Mouse (Mus musculus): ENCODE results near the gene Tecrl. TPM values are rescaled to one million over a fixed set of nuclear protein-coding genes. Genes with fewer than 3 reads are reported as not detected.
A peak's percentile ranks its signal among the peaks of the same experiment; 100 is the strongest.

Tecrl gene
- polyA plus RNA-seq (2014; fragmentation: Nextera tagmentation; extraction: Ambion mirVana), result 0.29 and 0.52 TPM in 2 replicates

DNA sequence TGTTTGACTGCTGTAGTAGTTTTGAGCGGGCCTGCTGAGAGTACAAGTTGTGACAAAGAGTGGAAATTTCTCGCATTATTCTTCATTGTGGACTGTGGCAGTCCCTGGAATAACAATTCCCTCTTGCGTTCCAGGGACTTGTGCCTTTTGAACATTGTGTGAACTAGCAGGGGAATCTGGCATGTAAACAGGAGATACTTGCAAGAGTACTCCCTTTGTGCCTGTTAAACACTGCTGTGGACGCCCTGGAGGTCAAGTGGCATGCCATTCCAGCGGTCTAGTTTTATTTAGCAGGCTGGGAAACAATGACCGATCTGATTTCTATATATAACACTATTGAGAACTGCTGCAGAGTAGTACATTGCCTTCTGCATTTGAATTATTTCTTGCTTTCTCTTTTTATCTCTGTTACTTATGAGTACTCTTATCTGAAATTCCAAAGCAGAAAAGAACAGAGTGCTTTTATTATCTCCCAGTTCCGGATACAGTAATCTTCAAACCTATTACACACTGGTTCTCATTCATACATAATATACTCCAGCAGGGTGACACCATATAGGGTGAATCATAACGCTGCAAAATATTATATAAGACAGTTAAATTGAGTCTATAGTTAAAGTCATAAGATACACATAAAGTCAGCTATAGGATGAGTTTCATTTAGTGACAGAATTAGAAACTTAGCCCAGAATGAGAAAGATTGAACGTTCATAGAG, at the start of gene Tecrl:
TSS of gene Tecrl (minus strand) at position 350 of the 716 bp plus-strand sequence.
- Histone ChIP-seq H3K9ac (ENCODE audit: low read length) (no peak within 1 kb of the TSS), H3K4me3 (ENCODE audit: low read depth, low read length) (no peak within 1 kb of the TSS), H3K9me3 (ENCODE audit: control insufficient read depth, low read length) (no peaks in the 10 kb centered on the region), H3K27ac (ENCODE audit: low read depth, low read length) (no peak within 1 kb of the TSS), H3K27me3 (ENCODE audit: control insufficient read depth, insufficient read depth, low read length) (no peaks in the 10 kb centered on the region), H3K4me2 (ENCODE audit: low read depth, low read length, severe bottlenecking) (no peak within 1 kb of the TSS), H3K4me1 (replicated peaks; ENCODE audit: control insufficient read depth, insufficient read depth, low read length) (no peaks in the 10 kb centered on the region), H3K36me3 (ENCODE audit: control insufficient read depth, insufficient read depth, low read length) (no peaks in the 10 kb centered on the region)
- no peak for DNase-seq (ENCODE audit: low spot score)
- 50% methylated on average over 9 of the region's 9 CpGs for WGBS
- ATAC-seq (replicated peaks; ENCODE audit: low FRiP score), result no peak

GRCm38 (mm10) chr5:83385021-83385420, 30.0 kb upstream of the Tecrl start:
- Histone ChIP-seq H3K4me2 (ENCODE audit: low read depth, low read length, severe bottlenecking) (no peak overlapping the region), H3K36me3 (ENCODE audit: control insufficient read depth, insufficient read depth, low read length) (no peaks in the 10 kb centered on the region), H3K4me1 (replicated peaks; ENCODE audit: control insufficient read depth, insufficient read depth, low read length) (no peaks in the 10 kb centered on the region), H3K9ac (ENCODE audit: low read length) (no peak overlapping the region), H3K27ac (ENCODE audit: low read depth, low read length) (no peak overlapping the region), H3K9me3 (ENCODE audit: control insufficient read depth, low read length) (no peaks in the 10 kb centered on the region), H3K27me3 (ENCODE audit: control insufficient read depth, insufficient read depth, low read length) (no peaks in the 10 kb centered on the region), H3K4me3 (ENCODE audit: low read depth, low read length) (no peak overlapping the region)
- WGBS, result 90% methylated on average over 2 of the region's 2 CpGs
- ATAC-seq (replicated peaks; ENCODE audit: low FRiP score) (no peak), DNase-seq (ENCODE audit: low spot score) (no peak)

DNA sequence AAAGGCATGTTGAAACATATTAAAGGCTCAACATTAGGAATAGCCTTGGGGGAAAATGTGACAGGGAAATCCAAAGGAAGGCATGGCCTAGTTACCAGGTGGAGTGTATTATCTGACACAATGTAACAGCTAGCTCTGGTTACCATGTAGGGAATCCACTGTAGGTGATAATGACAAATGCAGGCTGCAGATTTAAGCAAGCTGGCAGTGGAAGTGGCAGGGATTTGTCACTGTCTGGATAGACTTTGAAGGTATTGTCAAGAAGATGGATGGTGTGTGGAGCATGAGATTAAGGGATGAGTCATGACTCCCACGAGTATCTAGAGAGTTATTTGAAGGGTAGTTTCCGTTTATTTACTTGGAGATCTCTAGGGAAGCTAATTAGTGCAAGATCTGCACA, 3.4 kb downstream of the Tecrl start:
- Histone ChIP-seq H3K4me1 (replicated peaks; ENCODE audit: control insufficient read depth, insufficient read depth, low read length) (no peaks in the 10 kb centered on the region), H3K9ac (ENCODE audit: low read length) (no peak overlapping the region), H3K4me3 (ENCODE audit: low read depth, low read length) (no peak overlapping the region), H3K4me2 (ENCODE audit: low read depth, low read length, severe bottlenecking) (no peak overlapping the region), H3K27me3 (ENCODE audit: control insufficient read depth, insufficient read depth, low read length) (no peaks in the 10 kb centered on the region), H3K36me3 (ENCODE audit: control insufficient read depth, insufficient read depth, low read length) (no peaks in the 10 kb centered on the region), H3K27ac (ENCODE audit: low read depth, low read length) (no peak overlapping the region), H3K9me3 (ENCODE audit: control insufficient read depth, low read length) (no peaks in the 10 kb centered on the region)
- DNase-seq (ENCODE audit: low spot score) (no peak), ATAC-seq (replicated peaks; ENCODE audit: low FRiP score) (no peak)
- WGBS, result 71% methylated on average over 2 of the region's 2 CpGs

- Histone ChIP-seq H3K9ac (ENCODE audit: low read length) (no peak overlapping the region), H3K27me3 (ENCODE audit: control insufficient read depth, insufficient read depth, low read length) (no peaks in the 10 kb centered on the region), H3K4me2 (ENCODE audit: low read depth, low read length, severe bottlenecking) (no peak overlapping the region), H3K36me3 (ENCODE audit: control insufficient read depth, insufficient read depth, low read length) (no peaks in the 10 kb centered on the region), H3K27ac (ENCODE audit: low read depth, low read length) (no peak overlapping the region), H3K9me3 (ENCODE audit: control insufficient read depth, low read length) (no peaks in the 10 kb centered on the region), H3K4me1 (replicated peaks; ENCODE audit: control insufficient read depth, insufficient read depth, low read length) (no peaks in the 10 kb centered on the region), H3K4me3 (ENCODE audit: low read depth, low read length) (no peak overlapping the region)
- DNase-seq (ENCODE audit: low spot score) (no peak), ATAC-seq (replicated peaks; ENCODE audit: low FRiP score) (no peak)
- WGBS, result 81% methylated on average over 4 of the region's 4 CpGs
These were observed 15.9 kb downstream of the Tecrl start for GRCm38 (mm10) chr5:83339144-83339543.

- Histone ChIP-seq H3K9ac (ENCODE audit: low read length) (no peak overlapping the region), H3K4me3 (ENCODE audit: low read depth, low read length) (no peak overlapping the region), H3K9me3 (ENCODE audit: control insufficient read depth, low read length) (no peaks in the 10 kb centered on the region), H3K36me3 (ENCODE audit: control insufficient read depth, insufficient read depth, low read length) (no peaks in the 10 kb centered on the region), H3K27me3 (ENCODE audit: control insufficient read depth, insufficient read depth, low read length) (no peaks in the 10 kb centered on the region), H3K27ac (ENCODE audit: low read depth, low read length) (no peak overlapping the region), H3K4me2 (ENCODE audit: low read depth, low read length, severe bottlenecking) (no peak overlapping the region), H3K4me1 (replicated peaks; ENCODE audit: control insufficient read depth, insufficient read depth, low read length) (no peaks in the 10 kb centered on the region)
- DNase-seq (ENCODE audit: low spot score) (no peak), ATAC-seq (replicated peaks; ENCODE audit: low FRiP score) (no peak)
- 71% methylated on average over 2 of the region's 2 CpGs for WGBS
These were observed 87.7 kb downstream of the Tecrl start for GRCm38 (mm10) chr5:83267148-83267776.

DNA sequence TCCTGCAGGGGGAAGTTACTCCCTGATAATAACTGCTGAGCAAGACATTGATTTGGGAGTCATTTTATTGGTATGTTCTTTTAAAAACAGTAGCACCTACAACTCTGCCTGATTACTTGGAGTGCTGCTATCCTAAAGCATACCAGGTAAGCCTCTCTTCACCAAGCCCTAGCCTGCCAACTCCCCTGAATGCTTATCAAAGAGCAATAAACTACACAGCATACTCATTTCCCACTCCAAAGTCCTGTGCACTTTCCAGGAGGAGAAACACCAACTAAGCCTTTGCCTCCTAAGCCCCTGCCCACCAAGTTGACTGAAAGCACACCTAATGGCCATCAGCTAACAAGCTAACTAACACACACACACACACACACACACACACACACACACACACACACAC, 94.9 kb downstream of the Tecrl start:
- Histone ChIP-seq H3K4me1 (replicated peaks; ENCODE audit: control insufficient read depth, insufficient read depth, low read length) (no peaks in the 10 kb centered on the region), H3K36me3 (ENCODE audit: control insufficient read depth, insufficient read depth, low read length) (no peaks in the 10 kb centered on the region), H3K27me3 (ENCODE audit: control insufficient read depth, insufficient read depth, low read length) (no peaks in the 10 kb centered on the region), H3K9me3 (ENCODE audit: control insufficient read depth, low read length) (no peaks in the 10 kb centered on the region), H3K27ac (ENCODE audit: low read depth, low read length) (no peak overlapping the region), H3K9ac (ENCODE audit: low read length) (no peak overlapping the region), H3K4me3 (ENCODE audit: low read depth, low read length) (no peak overlapping the region), H3K4me2 (ENCODE audit: low read depth, low read length, severe bottlenecking) (no peak overlapping the region)
- ATAC-seq (replicated peaks; ENCODE audit: low FRiP score) (no peak), DNase-seq (ENCODE audit: low spot score) (no peak)

GRCm38 (mm10) chr5:83254141-83254540, 100.9 kb downstream of the Tecrl start:
- no peak overlapping the region for H3K9ac ChIP-seq (ENCODE audit: low read length)
- no peaks in the 10 kb centered on the region for H3K36me3 ChIP-seq (ENCODE audit: control insufficient read depth, insufficient read depth, low read length)
- no peaks in the 10 kb centered on the region for H3K9me3 ChIP-seq (ENCODE audit: control insufficient read depth, low read length)
- no peaks in the 10 kb centered on the region for H3K27me3 ChIP-seq (ENCODE audit: control insufficient read depth, insufficient read depth, low read length)
- WGBS, result 87% methylated on average over 2 of the region's 2 CpGs
- H3K4me3 ChIP-seq (ENCODE audit: low read depth, low read length), result no peak overlapping the region
- ATAC-seq (replicated peaks; ENCODE audit: low FRiP score) (no peak), DNase-seq (ENCODE audit: low spot score) (no peak)
- H3K4me2 ChIP-seq (ENCODE audit: low read depth, low read length, severe bottlenecking), result no peak overlapping the region
- no peak overlapping the region for H3K27ac ChIP-seq (ENCODE audit: low read depth, low read length)
- no peaks in the 10 kb centered on the region for H3K4me1 ChIP-seq (replicated peaks; ENCODE audit: control insufficient read depth, insufficient read depth, low read length)

DNA sequence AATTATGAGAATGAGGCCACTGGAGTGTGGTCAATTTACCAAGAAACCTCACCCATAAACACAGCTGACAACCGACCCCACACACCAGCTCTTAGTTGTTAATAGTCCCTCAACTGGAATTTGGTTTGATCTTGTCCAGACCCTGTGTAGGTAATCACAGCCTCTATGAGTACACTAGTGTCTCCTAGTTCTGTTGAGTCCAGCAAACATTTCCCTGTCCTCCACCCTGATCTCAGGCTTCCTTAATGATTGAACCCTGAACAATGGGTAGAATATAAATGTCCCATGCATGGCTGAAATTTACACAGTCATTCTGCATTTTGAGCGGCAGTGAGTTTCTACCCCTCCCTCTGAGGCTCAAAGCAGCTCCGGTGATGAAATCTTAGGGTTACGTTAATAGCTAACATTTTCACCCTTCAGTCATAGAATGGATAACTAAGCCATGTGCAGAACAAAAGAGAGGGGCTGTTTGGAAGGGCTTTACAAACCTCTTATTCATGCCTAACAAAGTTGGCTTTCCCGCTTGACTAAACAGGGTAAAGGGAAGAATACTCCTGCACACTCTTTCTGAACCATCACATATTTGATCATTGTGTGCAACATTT, 116.0 kb downstream of the Tecrl start:
- WGBS, result 18% methylated on average over 5 of the region's 5 CpGs
- Histone ChIP-seq H3K4me1 (replicated peaks; ENCODE audit: control insufficient read depth, insufficient read depth, low read length) (no peaks in the 10 kb centered on the region), H3K27me3 (ENCODE audit: control insufficient read depth, insufficient read depth, low read length) (no peaks in the 10 kb centered on the region), H3K4me2 (ENCODE audit: low read depth, low read length, severe bottlenecking) (no peak overlapping the region), H3K36me3 (ENCODE audit: control insufficient read depth, insufficient read depth, low read length) (no peaks in the 10 kb centered on the region), H3K9me3 (ENCODE audit: control insufficient read depth, low read length) (no peaks in the 10 kb centered on the region), H3K4me3 (ENCODE audit: low read depth, low read length) (no peak overlapping the region), H3K9ac (ENCODE audit: low read length) (no peak overlapping the region), H3K27ac (ENCODE audit: low read depth, low read length) (no peak overlapping the region)
- ATAC-seq (replicated peaks; ENCODE audit: low FRiP score) (peak; percentile 53), DNase-seq (ENCODE audit: low spot score) (no peak)
